Mouse (Mus musculus) intestine, embryonic 15.5 days (tissue): ENCODE measurements around the gene Zfp106. TPM values are rescaled to one million over a fixed set of nuclear protein-coding genes. Genes with fewer than 3 reads are reported as not detected.

ENCODE experiments used
- ATAC-seq: fragments of 200-750 bp; cut with Nextera tagmentation; 2 replicates; pipeline ENCODE4 v1.8.0; 2017; ENCODE audit warnings: moderate TSS enrichment, moderate library complexity
- H3K27ac ChIP-seq: fragments of 300-500 bp; sonication (generic); 2 replicates; pipeline ENCODE4 v1.5.1; 2015; ENCODE audit warnings: mild to moderate bottlenecking, inconsistent platforms
- H3K27me3 ChIP-seq: fragments of 300-500 bp; sonication (generic); replicated peaks from 2 replicates; pipeline ENCODE4 v1.6.1; 2015; ENCODE audit warnings: inconsistent platforms
- H3K36me3 ChIP-seq: fragments of 300-500 bp; sonication (generic); 2 replicates; pipeline ENCODE4 v1.6.1; 2015; ENCODE audit warnings: inconsistent platforms
- H3K4me1 ChIP-seq: fragments of 300-500 bp; sonication (generic); replicated peaks from 2 replicates; pipeline ENCODE4 v1.6.1; 2015; ENCODE audit warnings: inconsistent platforms
- H3K4me2 ChIP-seq: fragments of 300-500 bp; sonication (generic); replicated peaks from 2 replicates; pipeline ENCODE4 v1.6.1; 2015; ENCODE audit warnings: mild to moderate bottlenecking, inconsistent platforms
- H3K4me3 ChIP-seq: fragments of 300-500 bp; sonication (generic); replicated peaks from 2 replicates; pipeline ENCODE4 v1.5.1; 2015; ENCODE audit warnings: inconsistent platforms
- H3K9ac ChIP-seq: fragments of 300-500 bp; sonication (generic); 2 replicates; pipeline ENCODE4 v1.6.1; 2015; ENCODE audit warnings: inconsistent platforms
- H3K9me3 ChIP-seq: fragments of 300-500 bp; sonication (generic); 2 replicates; pipeline ENCODE4 v1.6.1; 2016; ENCODE audit warnings: inconsistent platforms
- WGBS: fragments of 180-500 bp; shearing (Covaris S2); methylation state at CpG from one replicate; pipeline ENCODE4 v1.1.7; 2015; 5-methylcytosine and 5-hydroxymethylcytosine counted together
- polyA plus RNA-seq: library from polyadenylated mRNA; unstranded; fragments of >200 nt; fragmentation: Nextera tagmentation; extraction: Ambion mirVana; gene quantifications from 2 replicates; pipeline ENCODE4 v1.2.1, GENCODE M21; 2015

Gene Zfp106
- polyA plus RNA-seq, 1 experiment from 2014 or later: 46.5 TPM

DNA sequence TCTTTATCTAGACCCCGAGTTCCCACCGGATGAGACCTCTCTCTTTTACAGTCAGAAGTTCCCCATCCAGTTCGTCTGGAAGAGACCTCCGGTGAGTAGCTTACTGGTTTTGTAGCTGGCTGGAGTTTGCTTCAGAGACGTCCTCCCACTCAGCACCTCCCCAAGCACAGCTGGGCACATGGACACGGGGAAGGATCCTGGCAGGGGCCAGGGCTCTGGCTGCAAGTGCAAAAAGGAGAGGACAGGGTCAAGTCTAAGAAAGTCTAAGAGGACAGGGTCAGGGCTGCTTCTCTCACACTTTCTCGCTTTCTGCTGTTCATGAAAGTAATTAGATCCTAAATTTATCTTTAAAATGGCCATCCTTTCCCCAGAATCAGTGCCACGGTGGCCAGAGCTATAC lies 99.6 kb downstream of the Zfp106 start:
- H3K4me3 ChIP-seq: no peak overlapping the region
- no peak overlapping the region for H3K9ac ChIP-seq
- 73% methylated on average over 8 of the region's 8 CpGs for WGBS
- H3K4me1 ChIP-seq: no peaks in the 10 kb centered on the region
- no peak overlapping the region for H3K4me2 ChIP-seq
- no peak overlapping the region for H3K27ac ChIP-seq
- no peaks in the 10 kb centered on the region for H3K36me3 ChIP-seq
- no peaks in the 10 kb centered on the region for H3K9me3 ChIP-seq
- ATAC-seq: no peak
- H3K27me3 ChIP-seq: no peaks in the 10 kb centered on the region

GRCm38 (mm10) chr2:120463328-120463727 lies 100.3 kb downstream of the Zfp106 start:
- H3K9me3 ChIP-seq: no peaks in the 10 kb centered on the region
- H3K4me1 ChIP-seq: no peaks in the 10 kb centered on the region
- H3K9ac ChIP-seq: no peak overlapping the region
- no peak for ATAC-seq
- no peak overlapping the region for H3K4me3 ChIP-seq
- H3K27me3 ChIP-seq: no peaks in the 10 kb centered on the region
- H3K4me2 ChIP-seq: no peak overlapping the region
- no peak overlapping the region for H3K27ac ChIP-seq
- no peaks in the 10 kb centered on the region for H3K36me3 ChIP-seq
- WGBS: 82% methylated on average over 7 of the region's 7 CpGs

- no peak overlapping the region for H3K4me3 ChIP-seq
- no peaks in the 10 kb centered on the region for H3K9me3 ChIP-seq
- H3K4me2 ChIP-seq: no peak overlapping the region
- H3K27ac ChIP-seq: no peak overlapping the region
- H3K27me3 ChIP-seq: no peaks in the 10 kb centered on the region
- 85% methylated on average over 4 of the region's 4 CpGs for WGBS
- no peak overlapping the region for H3K9ac ChIP-seq
- H3K36me3 ChIP-seq: no peaks in the 10 kb centered on the region
- no peaks in the 10 kb centered on the region for H3K4me1 ChIP-seq
- no peak for ATAC-seq
Observed at GRCm38 (mm10) chr2:120460216-120460615, 103.4 kb downstream of the Zfp106 start.

Other genes with a start within 250 kb of the Zfp106 start
- 0.24 and 0.29 TPM in 2 replicates for gene Pla2g4f, start 249.7 kb downstream of the Zfp106 start, polyA plus RNA-seq
- gene Vps39, start 210.7 kb downstream of the Zfp106 start, polyA plus RNA-seq: 18.2 and 18.4 TPM in 2 replicates
- gene Ganc, start 159.9 kb downstream of the Zfp106 start, polyA plus RNA-seq: 7.3 and 8.5 TPM in 2 replicates
- 10.6 and 11.3 TPM in 2 replicates for gene Tmem87a, start 159.7 kb downstream of the Zfp106 start, polyA plus RNA-seq
- 0.89 and 1.0 TPM in 2 replicates for gene Capn3, start 107.8 kb downstream of the Zfp106 start, polyA plus RNA-seq
- gene Snap23, start 3.8 kb upstream of the Zfp106 start, polyA plus RNA-seq: 47.2 and 51.0 TPM in 2 replicates
- 21.3 and 22.3 TPM in 2 replicates for gene Haus2, start 45.5 kb upstream of the Zfp106 start, polyA plus RNA-seq
- gene Lrrc57, start 45.7 kb upstream of the Zfp106 start, polyA plus RNA-seq: 20.3 and 20.5 TPM in 2 replicates
- gene Stard9, start 65.3 kb upstream of the Zfp106 start, polyA plus RNA-seq: 2.9 and 3.3 TPM in 2 replicates